Mouse (Mus musculus) intestine, postnatal 0 days (tissue): ENCODE measurements around the gene 4833439L19Rik. TPM values are rescaled to one million over a fixed set of nuclear protein-coding genes. Genes with fewer than 3 reads are reported as not detected.

ENCODE experiments used
- ATAC-seq: fragments of 200-750 bp; cut with Nextera tagmentation; 2 replicates; pipeline ENCODE4 v1.8.0; 2017; ENCODE audit warnings: mild to moderate bottlenecking, moderate TSS enrichment, moderate library complexity
- H3K27ac ChIP-seq: fragments of 300-500 bp; sonication (generic); 2 replicates; pipeline ENCODE4 v1.5.1; 2014; ENCODE audit warnings: mild to moderate bottlenecking, low read depth, low read length, moderate library complexity
- H3K27me3 ChIP-seq: fragments of 300-500 bp; sonication (generic); replicated peaks from 2 replicates; pipeline ENCODE4 v1.6.1; 2014; ENCODE audit warnings: low read length, mixed read lengths; ENCODE audit not compliant: control insufficient read depth, insufficient read depth
- H3K36me3 ChIP-seq: fragments of 300-500 bp; sonication (generic); 2 replicates; pipeline ENCODE4 v1.6.1; 2014; ENCODE audit warnings: mild to moderate bottlenecking, moderate library complexity; ENCODE audit not compliant: control insufficient read depth, insufficient read depth
- H3K4me1 ChIP-seq: fragments of 300-500 bp; sonication (generic); replicated peaks from 2 replicates; pipeline ENCODE4 v1.6.1; 2014; ENCODE audit warnings: antibody characterized with exemption, low read length, mixed read lengths; ENCODE audit not compliant: control insufficient read depth, insufficient read depth
- H3K4me2 ChIP-seq: fragments of 300-500 bp; sonication (generic); replicated peaks from 2 replicates; pipeline ENCODE4 v1.6.1; 2014; ENCODE audit warnings: low read depth, mild to moderate bottlenecking, moderate library complexity
- H3K4me3 ChIP-seq: fragments of 300-500 bp; sonication (generic); 2 replicates; pipeline ENCODE4 v1.5.1; 2014; ENCODE audit warnings: low read depth, low read length
- H3K9ac ChIP-seq: fragments of 300-500 bp; sonication (generic); 2 replicates; pipeline ENCODE4 v1.6.1; 2014; ENCODE audit warnings: mild to moderate bottlenecking, low read depth, low read length
- H3K9me3 ChIP-seq: fragments of 300-500 bp; sonication (generic); 2 replicates; pipeline ENCODE4 v1.6.1; 2016; ENCODE audit warnings: mixed run types; ENCODE audit not compliant: control insufficient read depth
- CTCF ChIP-seq: sonication (generic); IDR thresholded peaks from 2 replicates; pipeline ENCODE4 v1.5.1; 2016; ENCODE audit warnings: low read depth, mild to moderate bottlenecking, control low read depth, antibody characterized with exemption, moderate library complexity
- WGBS: fragments of 180-500 bp; shearing (Covaris S2); extraction: QIAGEN DNeasy Blood & Tissue Kit; methylation state at CpG from one replicate; pipeline ENCODE4 v1.1.7; 2014; 5-methylcytosine and 5-hydroxymethylcytosine counted together
- polyA plus RNA-seq: library from polyadenylated mRNA; unstranded; fragments of >200 nt; fragmentation: Nextera tagmentation; extraction: Ambion mirVana; gene quantifications from 2 replicates; pipeline ENCODE4 v1.2.1, GENCODE M21; 2015

The 4833439L19Rik gene
- polyA plus RNA-seq, 1 experiment from 2014 or later, result 99.6 TPM

- no peaks in the 10 kb centered on the region for H3K27me3 ChIP-seq
- TF ChIP-seq CTCF, result no peak
- no peak overlapping the region for H3K9ac ChIP-seq
- H3K36me3 ChIP-seq, result peaks cover 22% of the 10 kb centered on the region; the same call in 1 of the 2 replicates
- H3K27ac ChIP-seq, result no peak overlapping the region
- 81% methylated on average over 21 of the region's 21 CpGs for WGBS
- no peak for ATAC-seq
- H3K4me3 ChIP-seq, result no peak overlapping the region
- no peaks in the 10 kb centered on the region for H3K9me3 ChIP-seq
- H3K4me2 ChIP-seq, result no peak overlapping the region
- peaks cover 5% of the 10 kb centered on the region; the same call in 1 of the 2 replicates for H3K4me1 ChIP-seq
Measured at GRCm38 (mm10) chr13:54577652-54578507, 12.6 kb upstream of the 4833439L19Rik start.

DNA sequence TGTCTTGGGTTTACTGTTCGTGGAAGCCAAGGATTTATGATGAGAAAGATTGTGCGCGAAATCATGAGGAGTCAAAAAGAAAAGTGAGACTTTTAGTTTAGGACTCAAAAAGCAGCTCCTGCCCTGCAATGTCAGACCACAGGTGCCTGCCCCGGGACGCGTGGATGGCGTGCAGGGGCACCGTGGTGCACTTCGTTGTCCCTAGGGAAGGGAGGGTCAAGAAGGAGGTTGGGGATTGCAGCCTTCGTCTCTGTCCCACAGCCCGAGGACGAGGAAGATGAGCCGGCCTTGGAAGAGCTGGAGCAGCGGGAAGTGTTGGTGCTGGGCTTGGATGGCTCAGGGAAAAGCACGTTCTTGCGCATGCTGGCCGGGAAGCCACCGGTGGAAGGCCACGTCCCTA lies 10.3 kb upstream of the 4833439L19Rik start:
- H3K4me3 ChIP-seq, result peak overlapping the region; percentile 66
- no peaks in the 10 kb centered on the region for H3K9me3 ChIP-seq
- 0 out of 2 replicates have a peak, but pooled peaks cover 5% of the 10 kb centered on the region for H3K4me1 ChIP-seq
- no peak for ATAC-seq
- H3K27ac ChIP-seq, result peak overlapping the region; percentile 50
- no peaks in the 10 kb centered on the region for H3K27me3 ChIP-seq
- H3K4me2 ChIP-seq, result peak overlapping the region; percentile 74
- H3K36me3 ChIP-seq, result peaks cover 14% of the 10 kb centered on the region; the same call in 1 of the 2 replicates
- WGBS, result 2% methylated on average over 19 of the region's 19 CpGs
- TF ChIP-seq CTCF, result no peak
- peak overlapping the region; percentile 64 for H3K9ac ChIP-seq

DNA sequence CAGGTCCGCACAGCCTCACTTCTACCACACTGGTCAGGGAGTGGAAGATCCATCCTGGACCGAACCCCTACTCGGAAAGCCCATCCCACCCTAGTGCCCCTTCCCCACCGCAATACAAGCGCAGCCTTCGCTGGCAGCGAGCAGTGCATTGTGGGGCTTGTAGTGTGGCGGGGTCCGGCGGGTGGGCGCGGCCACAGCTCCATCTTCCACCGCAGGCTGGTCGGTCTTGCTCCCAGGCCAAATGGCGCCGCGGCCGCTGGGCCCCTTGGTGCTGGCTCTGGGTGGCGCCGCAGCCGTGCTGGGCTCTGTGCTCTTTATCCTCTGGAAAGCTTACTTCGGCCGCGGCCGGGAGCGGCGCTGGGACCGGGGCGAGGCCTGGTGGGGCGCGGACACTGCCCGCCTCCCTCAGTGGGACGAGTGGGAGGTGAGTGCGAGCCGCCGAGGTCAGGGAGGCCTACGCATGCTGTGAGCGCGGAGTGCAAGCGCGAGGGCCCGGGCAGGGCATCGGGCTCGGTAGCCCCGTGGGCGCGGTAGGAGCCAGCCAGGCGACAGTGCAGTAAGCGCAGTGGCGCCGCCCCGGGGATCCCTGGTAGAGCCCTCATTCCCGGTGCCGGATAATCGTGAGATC lies 9.7 kb upstream of the 4833439L19Rik start, which contains the start of gene Arl10:
Gene Arl10 (plus strand): TSS at position 162 of the 628 bp plus-strand sequence.
- peak; percentile 53 for TF ChIP-seq CTCF
- WGBS, result under 1% methylated on average over 55 of the region's 55 CpGs
- peaks cover 14% of the 10 kb centered on the region; the same call in 1 of the 2 replicates for H3K36me3 ChIP-seq

GRCm38 (mm10) chr13:54572621-54573020 lies 7.4 kb upstream of the 4833439L19Rik start:
- H3K36me3 ChIP-seq, result peaks cover 11% of the 10 kb centered on the region; the same call in 1 of the 2 replicates
- TF ChIP-seq CTCF, result no peak
- no peak overlapping the region for H3K4me3 ChIP-seq
- no peaks in the 10 kb centered on the region for H3K27me3 ChIP-seq
- 0 out of 2 replicates have a peak, but pooled peaks cover 5% of the 10 kb centered on the region for H3K4me1 ChIP-seq
- no peaks in the 10 kb centered on the region for H3K9me3 ChIP-seq
- H3K4me2 ChIP-seq, result no peak overlapping the region
- no peak overlapping the region for H3K27ac ChIP-seq
- 81% methylated on average over 4 of the region's 4 CpGs for WGBS
- ATAC-seq, result no peak
- no peak overlapping the region for H3K9ac ChIP-seq

More for the DNA sequence above, 9.7 kb upstream of the 4833439L19Rik start, which contains the start of gene Arl10:
- no peaks in the 10 kb centered on the region for H3K27me3 ChIP-seq
- peak within 1 kb of the TSS; percentile 64 for H3K9ac ChIP-seq
- H3K4me1 ChIP-seq, result 0 out of 2 replicates have a peak, but pooled peaks cover 5% of the 10 kb centered on the region
- peak; percentile 78 for ATAC-seq
- H3K4me2 ChIP-seq, result peak within 1 kb of the TSS; percentile 74
- H3K9me3 ChIP-seq, result no peaks in the 10 kb centered on the region
- peak within 1 kb of the TSS; percentile 50 for H3K27ac ChIP-seq
- peak within 1 kb of the TSS; percentile 66 for H3K4me3 ChIP-seq

- WGBS, result 47% methylated on average over 2 of the region's 2 CpGs
- no peak overlapping the region for H3K4me3 ChIP-seq
- peaks cover 2% of the 10 kb centered on the region; the same call in 1 of the 2 replicates for H3K36me3 ChIP-seq
- H3K4me2 ChIP-seq, result no peak overlapping the region
- no peak overlapping the region for H3K27ac ChIP-seq
- no peaks in the 10 kb centered on the region for H3K27me3 ChIP-seq
- H3K9ac ChIP-seq, result no peak overlapping the region
- H3K9me3 ChIP-seq, result no peaks in the 10 kb centered on the region
- H3K4me1 ChIP-seq, result 0 out of 2 replicates have a peak, but pooled peaks cover 5% of the 10 kb centered on the region
- no peak for ATAC-seq
- no peak for TF ChIP-seq CTCF
Measured at GRCm38 (mm10) chr13:54571637-54572036, 6.4 kb upstream of the 4833439L19Rik start.

GRCm38 (mm10) chr13:54570736-54571135 lies 5.5 kb upstream of the 4833439L19Rik start:
- H3K9me3 ChIP-seq, result no peaks in the 10 kb centered on the region
- H3K9ac ChIP-seq, result no peak overlapping the region

More at GRCm38 (mm10) chr13:54570736-54571135, 5.5 kb upstream of the 4833439L19Rik start:
- TF ChIP-seq CTCF, result no peak
- Histone ChIP-seq H3K4me1 (no peaks in the 10 kb centered on the region), H3K36me3 (no peaks in the 10 kb centered on the region), H3K4me3 (no peak overlapping the region), H3K4me2 (no peak overlapping the region), H3K27me3 (no peaks in the 10 kb centered on the region), H3K27ac (no peak overlapping the region)
- WGBS, result 75% methylated on average over 4 of the region's 4 CpGs
- no peak for ATAC-seq
